Mouse (Mus musculus): ENCODE data around the gene Hoxb2.

The Hoxb2 gene

DNA sequence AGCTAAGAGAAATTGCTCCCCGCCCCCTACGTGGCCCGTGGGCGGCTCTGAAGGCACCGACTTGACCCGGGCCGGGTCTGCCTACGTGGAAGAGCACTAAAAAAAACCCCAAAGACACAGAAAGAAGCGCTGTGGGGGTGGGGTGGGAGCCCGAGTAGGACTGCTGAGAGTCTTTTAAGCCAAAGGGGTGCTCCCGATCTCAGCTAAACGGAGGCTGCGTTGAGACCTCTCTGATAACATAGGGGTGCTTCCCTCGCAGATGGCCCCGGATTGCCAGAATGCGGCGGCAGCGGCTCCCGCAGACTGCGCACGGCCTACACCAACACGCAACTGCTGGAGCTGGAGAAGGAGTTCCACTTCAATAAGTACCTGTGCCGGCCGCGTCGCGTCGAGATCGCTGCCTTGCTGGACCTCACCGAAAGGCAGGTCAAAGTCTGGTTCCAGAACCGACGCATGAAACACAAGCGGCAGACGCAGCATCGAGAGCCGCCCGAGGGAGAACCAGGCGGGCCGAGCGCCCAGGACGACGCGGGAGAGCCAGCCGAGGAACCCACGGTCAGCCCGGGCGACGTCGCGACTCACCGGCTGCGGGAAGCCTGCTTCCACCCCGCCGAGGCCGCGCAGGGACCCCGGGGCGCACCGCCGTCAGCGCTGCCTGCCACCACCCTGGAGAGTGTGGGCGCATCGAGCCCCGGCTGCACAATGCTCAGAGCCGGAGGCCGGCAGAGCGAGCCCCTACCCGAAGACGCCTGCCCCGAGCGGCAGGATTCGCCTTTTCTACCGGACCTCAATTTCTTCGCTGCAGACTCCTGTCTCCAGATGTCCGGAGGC lies 2.6 kb downstream of the Hoxb2 start:
- peak; percentile 67 for DNase-seq

GRCm38 (mm10) chr11:96353522-96353841 lies 3.2 kb downstream of the Hoxb2 start:
- no peak for DNase-seq

DNA sequence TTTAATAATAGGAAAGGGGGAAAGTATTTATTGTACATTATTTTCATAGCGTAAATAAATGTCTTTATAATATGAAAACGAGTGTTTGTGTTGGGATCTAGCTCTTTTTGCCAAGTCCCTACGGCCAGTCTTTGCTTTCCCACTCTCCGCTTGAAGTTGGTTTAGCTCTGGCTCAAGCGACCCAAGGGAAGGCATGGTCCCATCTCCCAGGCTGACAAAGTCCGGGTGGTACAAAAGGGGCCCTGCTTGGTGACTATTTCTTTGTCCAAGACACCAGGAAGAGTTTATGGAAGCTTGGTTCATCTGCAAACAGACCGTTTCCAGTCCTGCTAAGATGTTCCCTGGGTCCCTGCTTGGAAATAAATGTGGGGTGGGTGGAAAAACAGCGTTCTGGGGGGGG lies 3.6 kb downstream of the Hoxb2 start:
- peak; percentile 44 for DNase-seq

DNA sequence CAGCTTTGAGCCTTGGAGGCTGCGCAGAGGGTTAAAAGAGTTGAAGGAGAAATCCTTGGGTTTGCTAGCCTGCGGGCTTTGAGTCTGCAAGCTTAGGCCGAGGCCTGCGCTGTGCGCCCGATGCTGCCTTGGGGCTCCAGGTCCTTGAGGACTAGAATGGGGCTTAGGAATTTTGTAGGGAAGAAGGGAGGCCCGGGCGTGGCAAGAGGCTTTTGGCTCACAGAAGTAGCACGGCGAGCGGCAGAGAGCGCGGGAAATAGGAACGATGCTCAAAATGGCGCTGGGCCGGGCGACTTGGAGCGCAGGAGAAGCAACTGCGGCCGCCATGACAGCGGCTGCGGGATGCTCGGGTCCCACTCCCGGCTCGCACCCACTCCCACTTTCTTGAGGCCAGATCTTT lies 4.1 kb downstream of the Hoxb2 start:
- peak; percentile 60 for DNase-seq

DNA sequence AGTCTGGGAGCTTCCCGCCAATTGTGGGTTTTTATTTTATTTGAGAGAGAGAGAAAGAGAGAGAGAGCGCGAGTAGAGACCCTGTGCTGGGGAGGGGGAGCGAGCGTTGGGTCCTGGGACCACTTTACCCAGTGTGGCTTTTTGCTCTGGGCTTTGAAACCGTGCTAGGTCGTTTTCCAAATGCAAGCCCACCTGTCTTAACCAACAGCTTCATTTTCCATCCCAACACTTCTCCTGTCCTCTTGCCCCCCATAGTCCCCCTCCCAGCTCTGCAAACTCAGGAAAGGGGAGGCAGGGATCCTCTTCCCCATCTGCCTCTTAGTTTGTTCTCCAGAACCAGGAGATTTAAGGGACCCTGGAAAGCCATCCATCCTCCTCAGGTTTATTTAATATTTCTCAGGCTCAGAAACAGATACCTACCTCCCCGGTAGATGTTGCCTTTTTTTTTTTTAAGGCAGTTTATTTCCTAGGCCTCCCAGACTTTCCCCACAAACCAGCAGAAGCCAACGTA lies 4.5 kb downstream of the Hoxb2 start:
- DNase-seq = no peak

GRCm38 (mm10) chr11:96363807-96364206 lies 13.5 kb downstream of the Hoxb2 start:
- no peak for DNase-seq

DNA sequence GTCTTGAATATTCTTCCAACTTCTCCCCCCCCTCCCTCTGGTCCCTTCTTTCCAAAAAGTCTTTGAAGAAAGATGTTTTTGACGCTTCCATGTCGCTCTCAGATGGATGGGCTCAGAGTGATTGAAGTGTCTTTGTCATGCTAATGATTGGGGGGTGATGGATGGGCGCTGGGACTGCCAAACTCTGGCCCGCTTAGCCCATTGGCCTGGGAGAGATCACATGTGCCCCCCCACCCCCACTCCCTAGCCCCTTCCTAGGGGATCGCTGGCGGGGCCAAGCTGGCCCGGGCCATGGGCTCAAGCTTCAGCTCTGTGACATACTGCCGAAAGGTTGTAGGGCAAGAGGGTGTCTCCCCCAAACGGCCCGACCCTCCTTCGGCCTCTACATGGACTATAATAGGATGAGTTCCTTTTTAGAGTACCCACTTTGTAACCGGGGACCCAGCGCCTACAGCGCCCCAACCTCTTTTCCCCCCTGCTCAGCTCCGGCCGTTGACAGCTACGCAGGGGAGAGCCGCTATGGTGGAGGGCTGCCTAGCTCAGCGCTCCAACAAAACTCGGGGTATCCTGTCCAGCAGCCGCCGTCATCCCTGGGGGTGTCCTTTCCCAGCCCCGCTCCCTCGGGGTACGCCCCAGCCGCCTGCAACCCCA lies 15.2 kb downstream of the Hoxb2 start, which contains the start of gene Hoxb1:
Gene Hoxb1 (plus strand): TSS at position 312 of the 651 bp plus-strand sequence.
- no peak for DNase-seq

GRCm38 (mm10) chr11:96366092-96367041 lies 16.0 kb downstream of the Hoxb2 start:
- no peak for DNase-seq

DNA sequence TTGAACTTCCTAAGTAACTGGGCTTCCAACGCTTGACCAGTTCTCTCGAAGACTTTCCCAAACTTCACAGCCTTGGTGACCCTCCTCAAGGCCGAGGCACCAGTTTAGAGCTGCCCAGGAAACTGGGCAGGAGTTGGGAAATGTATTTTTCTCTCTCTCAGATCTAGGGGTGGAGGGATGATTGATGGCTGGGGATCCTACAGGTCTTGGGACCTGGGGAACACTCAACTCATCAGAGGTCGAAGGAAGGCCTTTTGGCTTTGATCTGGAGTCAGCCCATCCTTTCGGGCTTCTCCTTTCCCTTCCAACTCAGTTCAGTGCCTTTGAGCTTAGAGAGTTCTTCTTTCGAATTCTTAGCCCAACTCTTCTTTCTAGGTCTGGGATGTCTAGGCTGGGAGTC lies 16.8 kb downstream of the Hoxb2 start:
- DNase-seq = no peak

GRCm38 (mm10) chr11:96368686-96369085 lies 18.4 kb downstream of the Hoxb2 start:
- no peak for DNase-seq

GRCm38 (mm10) chr11:96369140-96369539 lies 18.8 kb downstream of the Hoxb2 start:
- DNase-seq = no peak

GRCm38 (mm10) chr11:96371726-96372125 lies 21.4 kb downstream of the Hoxb2 start:
- DNase-seq = no peak

GRCm38 (mm10) chr11:96372519-96372918 lies 22.2 kb downstream of the Hoxb2 start:
- no peak for DNase-seq

- DNase-seq = no peak
These were observed 24.5 kb downstream of the Hoxb2 start for GRCm38 (mm10) chr11:96374810-96375209.

- DNase-seq = no peak
These were observed 33.1 kb downstream of the Hoxb2 start for GRCm38 (mm10) chr11:96383381-96383780.

DNA sequence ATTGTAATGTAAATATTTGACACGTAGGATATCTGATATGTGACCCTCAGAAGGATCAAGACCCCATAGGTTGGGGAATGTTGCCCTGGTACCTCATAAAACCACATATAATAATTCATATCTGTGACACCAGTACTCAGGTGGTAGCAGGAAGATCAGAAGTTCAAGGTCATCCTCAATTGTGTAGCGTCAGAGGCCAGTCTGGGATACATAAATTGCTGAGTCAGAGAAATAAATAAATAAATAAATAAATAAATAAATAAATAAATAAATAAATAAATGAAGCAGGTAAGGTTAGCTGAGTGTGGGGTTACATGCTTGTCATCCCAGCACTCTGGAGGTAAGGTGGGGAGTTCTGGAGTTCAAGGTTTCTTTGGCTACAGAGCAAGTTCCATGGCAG lies 37.3 kb downstream of the Hoxb2 start:
- no peak for DNase-seq

GRCm38 (mm10) chr11:96396772-96397626 lies 46.7 kb downstream of the Hoxb2 start:
- peak; percentile 53 for DNase-seq

- DNase-seq = peak; percentile 67
These were observed 47.5 kb downstream of the Hoxb2 start for GRCm38 (mm10) chr11:96397806-96398335.

GRCm38 (mm10) chr11:96399923-96400322 lies 49.6 kb downstream of the Hoxb2 start:
- no peak for DNase-seq

All from retina, postnatal 1 day (tissue).